Mouse (Mus musculus) hindbrain, embryonic 15.5 days (tissue): ENCODE data around the gene Olfr448. TPM values are rescaled to one million over a fixed set of nuclear protein-coding genes. Genes with fewer than 3 reads are reported as not detected.

Experiments used
- ATAC-seq: fragments of 200-750 bp; cut with Nextera tagmentation; 2 replicates; pipeline ENCODE4 v1.8.0; 2017; ENCODE audit warnings: low read depth, moderate number of reproducible peaks, moderate TSS enrichment; ENCODE audit not compliant: low FRiP score
- H3K27ac ChIP-seq: fragments of 300-500 bp; sonication (generic); replicated peaks from 2 replicates; pipeline ENCODE4 v1.5.1; 2015; ENCODE audit warnings: mild to moderate bottlenecking, inconsistent platforms
- H3K27me3 ChIP-seq: fragments of 300-500 bp; sonication (generic); 2 replicates; pipeline ENCODE4 v1.6.1; 2015; ENCODE audit warnings: control low read depth, inconsistent platforms
- H3K36me3 ChIP-seq: fragments of 300-500 bp; sonication (generic); 2 replicates; pipeline ENCODE4 v1.6.1; 2015; ENCODE audit warnings: control low read depth, inconsistent platforms
- H3K4me1 ChIP-seq: fragments of 300-500 bp; sonication (generic); replicated peaks from 2 replicates; pipeline ENCODE4 v1.6.1; 2015; ENCODE audit warnings: control low read depth, inconsistent platforms
- H3K4me2 ChIP-seq: fragments of 300-500 bp; sonication (generic); 2 replicates; pipeline ENCODE4 v1.6.1; 2015; ENCODE audit warnings: moderate library complexity, mild to moderate bottlenecking, inconsistent platforms
- H3K4me3 ChIP-seq: fragments of 300-500 bp; sonication (generic); 2 replicates; pipeline ENCODE4 v1.5.1; 2015; ENCODE audit warnings: mild to moderate bottlenecking, inconsistent platforms
- H3K9ac ChIP-seq: fragments of 300-500 bp; sonication (generic); 2 replicates; pipeline ENCODE4 v1.6.1; 2015; ENCODE audit warnings: inconsistent platforms
- H3K9me3 ChIP-seq: fragments of 300-500 bp; sonication (generic); 2 replicates; pipeline ENCODE4 v1.6.1; 2016; ENCODE audit warnings: control low read depth, inconsistent platforms
- WGBS: fragments of 180-500 bp; shearing (Covaris S2); methylation state at CpG from one replicate; pipeline ENCODE4 v1.1.7; 2015; 5-methylcytosine and 5-hydroxymethylcytosine counted together
- polyA plus RNA-seq: library from polyadenylated mRNA; unstranded; fragments of >200 nt; fragmentation: Nextera tagmentation; extraction: Ambion mirVana; gene quantifications from 2 replicates; pipeline ENCODE4 v1.2.1, GENCODE M21; 2015

Olfr448 gene
- not detected in 2 replicates for polyA plus RNA-seq

DNA sequence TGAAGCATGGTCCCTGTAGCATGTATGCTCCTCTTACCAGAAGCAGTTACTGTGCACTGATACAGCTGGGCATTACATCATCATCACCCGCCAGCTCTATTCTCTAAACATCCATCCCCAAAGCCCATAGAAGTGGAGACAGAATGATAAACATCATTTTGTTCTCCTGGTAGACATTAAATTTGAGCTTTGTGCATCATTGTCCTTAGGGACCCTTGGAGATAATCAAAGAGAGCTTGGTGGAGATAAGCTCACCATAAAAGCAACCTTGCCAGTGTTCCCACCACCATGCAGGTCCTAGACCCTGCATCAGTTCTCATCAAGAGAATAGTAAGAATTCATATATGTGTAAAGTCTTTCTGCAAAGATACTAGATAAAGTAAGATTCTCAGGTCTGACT lies at the start of gene Olfr448:
Gene Olfr448, plus strand, starts transcription at position 301 of the 400 bp plus-strand sequence.
- 91% methylated on average over 1 of the region's 1 CpGs for WGBS
- H3K27ac ChIP-seq: no peak within 1 kb of the TSS
- no peaks in the 10 kb centered on the region for H3K4me1 ChIP-seq
- no peaks in the 10 kb centered on the region for H3K36me3 ChIP-seq
- H3K9ac ChIP-seq: no peak within 1 kb of the TSS
- no peak for ATAC-seq
- no peak within 1 kb of the TSS for H3K4me3 ChIP-seq
- no peaks in the 10 kb centered on the region for H3K27me3 ChIP-seq
- H3K4me2 ChIP-seq: no peak within 1 kb of the TSS
- H3K9me3 ChIP-seq: no peaks in the 10 kb centered on the region

- WGBS: 9% methylated on average over 4 of the region's 4 CpGs
- H3K4me3 ChIP-seq: no peak overlapping the region
These were observed 29.9 kb upstream of the Olfr448 start for GRCm38 (mm10) chr6:42860222-42860819.

GRCm38 (mm10) chr6:42869695-42870094 lies 20.5 kb upstream of the Olfr448 start:
- H3K4me1 ChIP-seq: no peaks in the 10 kb centered on the region
- H3K9ac ChIP-seq: no peak overlapping the region
- 69% methylated on average over 3 of the region's 3 CpGs for WGBS
- H3K36me3 ChIP-seq: no peaks in the 10 kb centered on the region
- no peak for ATAC-seq
- H3K27ac ChIP-seq: no peak overlapping the region
- H3K9me3 ChIP-seq: no peaks in the 10 kb centered on the region
- no peaks in the 10 kb centered on the region for H3K27me3 ChIP-seq
- no peak overlapping the region for H3K4me2 ChIP-seq
- H3K4me3 ChIP-seq: no peak overlapping the region

More at GRCm38 (mm10) chr6:42860222-42860819, 29.9 kb upstream of the Olfr448 start:
- no peaks in the 10 kb centered on the region for H3K36me3 ChIP-seq
- no peaks in the 10 kb centered on the region for H3K27me3 ChIP-seq
- peak; percentile 66; the same call in 1 of the 2 replicates for ATAC-seq
- no peaks in the 10 kb centered on the region for H3K4me1 ChIP-seq
- H3K27ac ChIP-seq: no peak overlapping the region
- H3K9me3 ChIP-seq: no peaks in the 10 kb centered on the region
- no peak overlapping the region for H3K4me2 ChIP-seq
- H3K9ac ChIP-seq: no peak overlapping the region

- Histone ChIP-seq H3K36me3 (no peaks in the 10 kb centered on the region), H3K4me2 (no peak overlapping the region), H3K4me1 (no peaks in the 10 kb centered on the region), H3K9ac (no peak overlapping the region), H3K27ac (no peak overlapping the region), H3K9me3 (no peaks in the 10 kb centered on the region), H3K27me3 (no peaks in the 10 kb centered on the region), H3K4me3 (no peak overlapping the region)
- ATAC-seq: no peak
These were observed 13.9 kb upstream of the Olfr448 start for GRCm38 (mm10) chr6:42876323-42876722.

DNA sequence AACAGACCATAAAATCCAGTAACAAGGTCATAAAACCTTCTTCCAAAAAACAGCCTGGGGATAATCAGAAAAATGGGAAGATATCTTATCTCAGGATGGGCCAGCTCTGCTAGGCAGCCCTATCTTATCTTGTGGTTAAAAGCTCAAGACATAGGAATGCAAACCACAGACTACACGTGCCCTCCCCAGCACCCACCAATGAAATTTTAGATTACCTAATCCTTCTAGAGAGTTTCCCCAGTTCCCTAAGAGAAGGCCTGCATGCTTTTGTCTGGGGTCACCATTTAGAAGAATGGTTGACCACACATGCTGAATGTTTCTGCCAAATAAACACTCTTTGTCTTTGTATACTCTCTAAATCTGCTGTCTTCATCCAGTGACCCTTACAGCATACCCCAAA lies 10.1 kb downstream of the Olfr448 start:
- H3K4me1 ChIP-seq: no peaks in the 10 kb centered on the region

GRCm38 (mm10) chr6:42908578-42908977 lies 18.3 kb downstream of the Olfr448 start, which contains the start of gene Olfr447:
TSS of gene Olfr447 (plus strand) at chr6:42908878.
- Histone ChIP-seq H3K4me3 (no peak within 1 kb of the TSS), H3K4me2 (no peak within 1 kb of the TSS), H3K27ac (no peak within 1 kb of the TSS), H3K27me3 (no peaks in the 10 kb centered on the region), H3K9ac (no peak within 1 kb of the TSS), H3K36me3 (no peaks in the 10 kb centered on the region), H3K9me3 (no peaks in the 10 kb centered on the region), H3K4me1 (no peaks in the 10 kb centered on the region)
- no peak for ATAC-seq

More for the DNA sequence above, 10.1 kb downstream of the Olfr448 start:
- no peak for ATAC-seq
- Histone ChIP-seq H3K9me3 (no peaks in the 10 kb centered on the region), H3K27ac (no peak overlapping the region), H3K27me3 (no peaks in the 10 kb centered on the region), H3K4me2 (no peak overlapping the region), H3K9ac (no peak overlapping the region), H3K36me3 (no peaks in the 10 kb centered on the region), H3K4me3 (no peak overlapping the region)
- 28% methylated on average over 1 of the region's 1 CpGs for WGBS

DNA sequence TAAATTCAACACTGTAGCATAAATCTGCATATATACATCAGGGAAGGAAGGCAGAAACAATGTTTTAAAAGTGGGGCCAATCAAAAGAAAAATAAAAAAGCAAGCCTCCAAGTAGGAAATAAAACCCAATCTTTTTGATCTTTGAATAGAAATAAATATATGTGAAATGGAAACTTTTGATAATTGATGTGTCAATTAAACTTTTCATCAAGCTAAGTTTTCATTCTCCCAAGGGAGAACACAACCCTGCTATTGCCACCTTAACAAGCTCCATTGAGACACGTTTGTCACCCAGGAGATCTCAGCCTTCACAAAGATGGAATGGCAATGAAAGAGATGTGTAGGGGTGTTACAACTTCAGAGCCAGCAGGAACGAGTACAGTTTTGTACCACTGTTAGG lies 30.8 kb downstream of the Olfr448 start, which contains the start of gene Olfr446:
Gene Olfr446, plus strand, starts transcription at position 301 of the 400 bp plus-strand sequence.
- ATAC-seq: no peak
- Histone ChIP-seq H3K4me3 (no peak within 1 kb of the TSS), H3K27me3 (no peaks in the 10 kb centered on the region), H3K9me3 (no peaks in the 10 kb centered on the region), H3K4me2 (no peak within 1 kb of the TSS), H3K4me1 (no peaks in the 10 kb centered on the region), H3K36me3 (no peaks in the 10 kb centered on the region), H3K9ac (no peak within 1 kb of the TSS), H3K27ac (no peak within 1 kb of the TSS)
- 71% methylated on average over 2 of the region's 2 CpGs for WGBS

Other genes starting within 250 kb of the Olfr448 start
- gene Tcaf2, start 245.2 kb upstream of the Olfr448 start, polyA plus RNA-seq: 2.4 and 3.1 TPM in 2 replicates
- 202 and 215 TPM in 2 replicates for gene Tcaf1, start 180.4 kb upstream of the Olfr448 start, polyA plus RNA-seq
- gene Olfr453, start 151.1 kb upstream of the Olfr448 start, polyA plus RNA-seq: not detected in 2 replicates
- gene Olfr38, start 134.0 kb upstream of the Olfr448 start, polyA plus RNA-seq: not detected in 2 replicates
- not detected in 2 replicates for gene Olfr452, start 105.3 kb upstream of the Olfr448 start, polyA plus RNA-seq
- gene Olfr450, start 78.5 kb upstream of the Olfr448 start, polyA plus RNA-seq: not detected in 2 replicates
- not detected in 2 replicates for gene Olfr449, start 56.1 kb upstream of the Olfr448 start, polyA plus RNA-seq
- not detected in 2 replicates for gene Olfr447, start 18.4 kb downstream of the Olfr448 start, polyA plus RNA-seq
- gene Olfr446, start 30.9 kb downstream of the Olfr448 start, polyA plus RNA-seq: not detected in 2 replicates
- gene Olfr444, start 58.6 kb downstream of the Olfr448 start, polyA plus RNA-seq: not detected in 2 replicates
- gene Olfr441, start 215.9 kb downstream of the Olfr448 start, polyA plus RNA-seq: not detected in 2 replicates